Mouse (Mus musculus): ENCODE data around the gene Ccnb1.

GRCm38 (mm10) chr13:100755329-100755728 lies 31.0 kb downstream of the Ccnb1 start:
- no peak for TF ChIP-seq CTCF (IDR thresholded peaks at IDR 0.05; ENCODE audit: low read depth)
- TF ChIP-seq EP300 (optimal IDR thresholded peaks at IDR 0.05), result no peak
